Mouse (Mus musculus) gastrocnemius, postnatal 4 days (tissue): Measurements from ENCODE around the gene Ccdc6. TPM values are rescaled to one million over a fixed set of nuclear protein-coding genes. Genes with fewer than 3 reads are reported as not detected.

Experiments used
- DNase-seq, 2 experiments: peaks; one replicate each; pipeline ENCODE4 v3.0.0; 2021 to 2022; ENCODE audit warnings: low spot score in 2 of 2, mixed read lengths in 2 of 2
- total RNA-seq, 2 experiments: library from RNA; stranded (reverse); gene quantifications; 2 replicates each; pipeline ENCODE4 v1.2.3; 2021

The Ccdc6 gene
- total RNA-seq, 2 experiments from 2014 or later = 65.3 to 73.4 TPM

- no peak for DNase-seq
Observed at GRCm38 (mm10) chr10:70127273-70127672, 30.4 kb downstream of the Ccdc6 start.

GRCm38 (mm10) chr10:70128408-70128807 lies 31.5 kb downstream of the Ccdc6 start:
- DNase-seq = no peak

- no peak for DNase-seq
Observed at GRCm38 (mm10) chr10:70132087-70132560, 35.2 kb downstream of the Ccdc6 start.

- no peak for DNase-seq
Observed at GRCm38 (mm10) chr10:70132714-70133113, 35.8 kb downstream of the Ccdc6 start.

GRCm38 (mm10) chr10:70133188-70133587 lies 36.3 kb downstream of the Ccdc6 start:
- DNase-seq = no peak

GRCm38 (mm10) chr10:70135680-70136079 lies 38.8 kb downstream of the Ccdc6 start:
- no peak for DNase-seq

- DNase-seq = no peak
Observed at GRCm38 (mm10) chr10:70137652-70138051, 40.7 kb downstream of the Ccdc6 start.

- no peak for DNase-seq
Observed at GRCm38 (mm10) chr10:70138150-70138549, 41.2 kb downstream of the Ccdc6 start.

- DNase-seq = no peak
Observed at GRCm38 (mm10) chr10:70139368-70139767, 42.4 kb downstream of the Ccdc6 start.

- DNase-seq = no peak
Observed at GRCm38 (mm10) chr10:70140414-70140813, 43.5 kb downstream of the Ccdc6 start.

GRCm38 (mm10) chr10:70142623-70143022 lies 45.7 kb downstream of the Ccdc6 start:
- no peak for DNase-seq

GRCm38 (mm10) chr10:70144004-70144557 lies 47.2 kb downstream of the Ccdc6 start:
- no peak for DNase-seq

- no peak for DNase-seq
Observed at GRCm38 (mm10) chr10:70145873-70146272, 49.0 kb downstream of the Ccdc6 start.

GRCm38 (mm10) chr10:70149093-70149492 lies 52.2 kb downstream of the Ccdc6 start:
- no peak for DNase-seq

GRCm38 (mm10) chr10:70150301-70150700 lies 53.4 kb downstream of the Ccdc6 start:
- no peak for DNase-seq

GRCm38 (mm10) chr10:70151171-70151570 lies 54.2 kb downstream of the Ccdc6 start:
- no peak for DNase-seq

- no peak for DNase-seq
Observed at GRCm38 (mm10) chr10:70152190-70152743, 55.3 kb downstream of the Ccdc6 start.

GRCm38 (mm10) chr10:70153810-70154209 lies 56.9 kb downstream of the Ccdc6 start:
- no peak for DNase-seq

GRCm38 (mm10) chr10:70156431-70157165 lies 59.7 kb downstream of the Ccdc6 start:
- no peak for DNase-seq

GRCm38 (mm10) chr10:70159651-70160320 lies 62.9 kb downstream of the Ccdc6 start:
- no peak for DNase-seq

- no peak for DNase-seq
Observed at GRCm38 (mm10) chr10:70160811-70161210, 63.9 kb downstream of the Ccdc6 start.

GRCm38 (mm10) chr10:70161504-70161903 lies 64.6 kb downstream of the Ccdc6 start:
- DNase-seq = no peak
